Mouse (Mus musculus): ENCODE data around the gene Txn2. TPM values are rescaled to one million over a fixed set of nuclear protein-coding genes. Genes with fewer than 3 reads are reported as not detected.

Gene Txn2
- polyA plus RNA-seq, 1 experiment from 2014 or later = 259 TPM

DNA sequence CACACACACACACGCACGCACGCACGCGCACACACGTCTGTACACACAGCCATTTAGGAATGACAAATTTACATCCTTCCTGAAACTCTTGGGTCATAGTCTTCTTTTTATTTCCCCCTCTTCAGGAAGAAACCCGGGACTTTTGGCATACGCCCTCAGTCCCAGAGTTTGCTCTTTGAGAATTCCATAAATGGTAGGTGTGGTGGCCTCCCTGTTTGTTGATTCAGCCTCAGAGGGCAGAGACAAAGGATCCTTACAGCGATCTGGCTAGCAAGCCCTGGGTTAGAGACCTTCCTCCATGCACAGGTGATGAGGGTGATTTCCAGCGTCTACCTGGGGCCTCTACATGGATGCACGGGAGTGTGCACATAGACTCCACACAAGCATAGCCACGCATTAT is 9.4 kb downstream of the Txn2 start:
- Histone ChIP-seq H3K36me3 (peaks cover 57% of the 10 kb centered on the region), H3K4me2 (no peak overlapping the region), H3K27me3 (replicated peaks) (no peaks in the 10 kb centered on the region), H3K4me1 (no peaks in the 10 kb centered on the region), H3K27ac (peak overlapping the region; percentile 66), H3K9me3 (no peaks in the 10 kb centered on the region), H3K9ac (no peak overlapping the region), H3K4me3 (replicated peaks) (no peak overlapping the region)
- ATAC-seq (ENCODE audit: insufficient read depth, low FRiP score, low read depth) = no peak
- WGBS = 70% methylated on average over 12 of the region's 12 CpGs

DNA sequence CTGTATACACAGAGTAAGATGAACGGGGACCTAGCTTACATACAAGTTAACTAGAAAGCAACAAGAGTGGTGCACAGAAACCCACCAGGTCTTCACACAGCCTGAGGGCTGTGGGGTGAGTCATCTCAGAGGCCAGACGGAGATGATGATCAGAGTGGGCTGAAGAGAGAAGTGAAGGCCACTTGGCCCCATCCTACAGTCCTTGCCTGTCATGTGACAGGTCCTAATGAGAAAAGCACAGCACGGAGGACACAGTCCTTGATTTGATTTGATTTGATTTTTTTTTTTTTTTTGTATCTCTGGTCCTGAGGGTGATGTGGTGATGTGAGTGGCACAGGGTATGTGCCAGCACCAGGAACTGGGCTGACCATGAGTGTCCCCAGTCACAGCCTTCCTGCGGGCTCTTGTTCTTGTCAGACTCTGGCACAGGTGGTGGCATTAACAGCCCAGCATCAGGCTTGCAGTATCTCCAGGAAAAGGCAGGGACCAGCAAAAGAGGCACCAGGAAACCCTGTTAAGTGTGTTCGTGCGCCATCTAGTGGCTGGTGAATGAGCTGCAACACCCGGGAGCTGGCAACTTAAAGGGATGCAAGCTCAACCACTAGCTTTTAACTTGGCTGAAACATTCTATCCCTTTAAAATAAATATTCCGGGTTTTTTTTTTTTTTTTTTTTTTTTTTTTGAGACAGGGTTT is 11.8 kb downstream of the Txn2 start:
- Histone ChIP-seq H3K4me2 (no peak overlapping the region), H3K9me3 (no peaks in the 10 kb centered on the region), H3K4me1 (no peaks in the 10 kb centered on the region), H3K27me3 (replicated peaks) (no peaks in the 10 kb centered on the region), H3K27ac (no peak overlapping the region), H3K4me3 (replicated peaks) (no peak overlapping the region), H3K36me3 (peaks cover 42% of the 10 kb centered on the region), H3K9ac (no peak overlapping the region)
- 35% methylated on average over 8 of the region's 8 CpGs for WGBS
- ATAC-seq (ENCODE audit: insufficient read depth, low FRiP score, low read depth) = 0 out of 2 replicates have a peak, but pooled peaks have one; percentile 28

DNA sequence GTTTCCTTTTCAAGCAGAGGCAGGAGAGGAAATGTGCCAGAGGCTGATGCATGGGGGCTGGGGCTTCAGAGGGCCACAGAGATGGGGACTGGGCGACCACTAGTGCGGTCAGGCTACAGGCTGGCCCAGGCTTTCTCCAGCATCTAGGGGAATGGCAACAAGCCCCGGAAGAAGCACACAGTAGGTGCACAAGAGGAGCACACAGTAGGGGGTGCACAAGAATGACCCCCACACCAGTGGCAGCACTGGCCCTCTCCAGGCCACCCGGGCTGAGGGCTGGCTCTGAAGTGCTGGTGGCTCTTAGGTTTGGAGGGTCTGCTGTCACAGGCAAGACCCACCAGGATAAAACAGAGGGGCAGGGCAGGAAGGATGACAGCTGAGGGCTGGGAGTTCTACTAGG is 13.5 kb downstream of the Txn2 start:
- Histone ChIP-seq H3K4me2 (no peak overlapping the region), H3K27me3 (replicated peaks) (no peaks in the 10 kb centered on the region), H3K4me3 (replicated peaks) (no peak overlapping the region), H3K9me3 (no peaks in the 10 kb centered on the region), H3K4me1 (0 out of 2 replicates have a peak, but pooled peaks cover 7% of the 10 kb centered on the region), H3K27ac (no peak overlapping the region), H3K9ac (no peak overlapping the region), H3K36me3 (peaks cover 31% of the 10 kb centered on the region)
- WGBS = 94% methylated on average over 4 of the region's 4 CpGs
- ATAC-seq (ENCODE audit: insufficient read depth, low FRiP score, low read depth) = no peak

DNA sequence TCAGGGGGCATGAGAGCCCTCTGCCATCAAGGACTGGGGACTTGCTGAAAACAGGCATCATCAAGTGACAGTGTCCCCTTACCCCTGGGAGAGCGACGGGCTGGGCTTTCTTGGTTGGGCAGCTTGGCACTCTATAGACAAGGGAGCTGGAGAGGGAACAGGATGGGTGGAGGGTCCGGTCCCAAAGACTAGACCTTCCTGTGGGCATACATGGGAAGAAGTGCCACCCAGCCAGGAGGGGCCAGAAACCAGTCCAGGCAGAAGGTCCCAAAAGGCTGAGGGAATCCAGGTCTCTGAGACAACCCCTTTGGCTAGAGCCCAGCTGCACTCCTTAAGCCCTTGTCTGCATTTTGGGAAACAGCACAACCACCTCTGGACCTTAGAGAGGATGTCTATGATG is 14.3 kb downstream of the Txn2 start:
- peaks cover 30% of the 10 kb centered on the region for H3K36me3 ChIP-seq
- H3K27ac ChIP-seq = no peak overlapping the region
- no peaks in the 10 kb centered on the region for H3K27me3 ChIP-seq (replicated peaks)
- no peak overlapping the region for H3K4me3 ChIP-seq (replicated peaks)
- no peak overlapping the region for H3K4me2 ChIP-seq
- WGBS = 94% methylated on average over 3 of the region's 3 CpGs
- no peaks in the 10 kb centered on the region for H3K9me3 ChIP-seq
- H3K4me1 ChIP-seq = 0 out of 2 replicates have a peak, but pooled peaks cover 7% of the 10 kb centered on the region
- H3K9ac ChIP-seq = no peak overlapping the region
- ATAC-seq (ENCODE audit: insufficient read depth, low FRiP score, low read depth) = no peak

DNA sequence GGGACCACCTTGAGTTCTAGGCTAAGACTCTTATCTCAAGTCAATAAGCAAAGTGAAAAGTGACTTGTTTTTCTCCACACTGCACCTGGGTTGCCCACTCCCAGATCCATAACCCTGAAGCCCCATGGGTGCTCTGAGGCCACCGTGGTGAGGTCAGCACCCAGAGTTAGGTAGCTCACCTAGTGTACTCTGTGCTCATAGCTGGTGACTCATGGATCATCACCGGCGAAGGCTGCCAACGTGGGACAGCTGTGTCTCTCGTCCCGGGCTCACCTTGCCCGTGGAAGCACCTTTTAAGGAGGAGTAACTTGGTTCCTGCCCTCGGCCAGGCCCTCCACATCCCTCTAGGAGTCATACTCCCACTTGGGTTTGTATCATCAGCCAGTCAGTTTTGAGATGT is 15.8 kb downstream of the Txn2 start:
- no peak overlapping the region for H3K4me3 ChIP-seq (replicated peaks)
- no peak overlapping the region for H3K9ac ChIP-seq
- ATAC-seq (ENCODE audit: insufficient read depth, low FRiP score, low read depth) = no peak
- no peaks in the 10 kb centered on the region for H3K27me3 ChIP-seq (replicated peaks)
- H3K36me3 ChIP-seq = peaks cover 30% of the 10 kb centered on the region
- 64% methylated on average over 8 of the region's 8 CpGs for WGBS
- no peaks in the 10 kb centered on the region for H3K9me3 ChIP-seq
- no peak overlapping the region for H3K27ac ChIP-seq
- H3K4me2 ChIP-seq = no peak overlapping the region
- H3K4me1 ChIP-seq = 0 out of 2 replicates have a peak, but pooled peaks cover 7% of the 10 kb centered on the region

DNA sequence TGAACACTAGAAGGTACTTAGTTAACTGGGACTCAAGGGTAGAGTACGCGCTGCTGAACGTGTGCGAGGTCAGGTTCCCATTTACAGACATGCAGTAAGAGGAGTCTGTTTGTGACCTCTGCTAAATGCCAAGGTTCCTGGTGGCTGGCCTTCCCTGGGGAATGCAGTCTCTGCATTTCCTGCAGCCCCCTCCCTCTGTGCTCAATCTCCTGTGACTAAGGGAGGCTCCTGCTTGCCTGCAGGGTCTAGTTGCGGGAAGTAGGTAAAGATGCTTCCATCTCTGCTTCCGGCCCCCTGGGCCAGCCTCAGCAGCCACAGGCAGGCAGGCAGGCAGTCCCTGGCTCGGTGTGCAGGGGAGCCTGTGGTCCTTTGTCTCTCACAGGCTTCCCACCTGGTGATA is 16.2 kb downstream of the Txn2 start:
- Histone ChIP-seq H3K36me3 (peaks cover 28% of the 10 kb centered on the region), H3K9me3 (no peaks in the 10 kb centered on the region), H3K4me3 (replicated peaks) (no peak overlapping the region), H3K9ac (no peak overlapping the region), H3K4me2 (no peak overlapping the region), H3K27ac (no peak overlapping the region), H3K27me3 (replicated peaks) (no peaks in the 10 kb centered on the region), H3K4me1 (0 out of 2 replicates have a peak, but pooled peaks cover 7% of the 10 kb centered on the region)
- WGBS = 57% methylated on average over 7 of the region's 7 CpGs
- no peak for ATAC-seq (ENCODE audit: insufficient read depth, low FRiP score, low read depth)

DNA sequence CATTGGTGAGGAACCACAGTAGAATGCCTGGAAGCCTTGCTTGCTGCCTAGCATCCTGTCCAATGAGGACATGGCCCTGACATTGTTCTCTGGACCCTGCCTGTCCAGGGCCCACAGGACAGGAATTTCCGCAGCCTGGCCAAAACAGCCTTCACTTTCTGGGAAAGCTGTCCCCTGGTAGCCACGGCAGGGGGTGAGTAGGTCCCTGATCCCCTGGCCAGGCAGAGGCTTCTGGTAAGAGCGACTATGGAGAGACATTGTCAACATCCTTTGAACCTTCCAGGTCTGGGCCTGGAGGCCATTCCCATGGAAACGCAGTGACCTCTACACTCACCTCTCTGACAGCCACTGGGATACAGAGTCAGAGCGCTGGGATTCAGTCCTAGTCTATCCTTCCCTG is 16.8 kb downstream of the Txn2 start:
- no peak overlapping the region for H3K9ac ChIP-seq
- no peak overlapping the region for H3K4me2 ChIP-seq
- 0 out of 2 replicates have a peak overlapping the region, but pooled peaks have one; percentile 35 for H3K27ac ChIP-seq
- H3K27me3 ChIP-seq (replicated peaks) = no peaks in the 10 kb centered on the region
- no peak for ATAC-seq (ENCODE audit: insufficient read depth, low FRiP score, low read depth)
- no peaks in the 10 kb centered on the region for H3K9me3 ChIP-seq
- H3K4me1 ChIP-seq = peaks cover 11% of the 10 kb centered on the region; the same call in 1 of the 2 replicates
- H3K36me3 ChIP-seq = peaks cover 26% of the 10 kb centered on the region
- 50% methylated on average over 5 of the region's 5 CpGs for WGBS
- no peak overlapping the region for H3K4me3 ChIP-seq (replicated peaks)

DNA sequence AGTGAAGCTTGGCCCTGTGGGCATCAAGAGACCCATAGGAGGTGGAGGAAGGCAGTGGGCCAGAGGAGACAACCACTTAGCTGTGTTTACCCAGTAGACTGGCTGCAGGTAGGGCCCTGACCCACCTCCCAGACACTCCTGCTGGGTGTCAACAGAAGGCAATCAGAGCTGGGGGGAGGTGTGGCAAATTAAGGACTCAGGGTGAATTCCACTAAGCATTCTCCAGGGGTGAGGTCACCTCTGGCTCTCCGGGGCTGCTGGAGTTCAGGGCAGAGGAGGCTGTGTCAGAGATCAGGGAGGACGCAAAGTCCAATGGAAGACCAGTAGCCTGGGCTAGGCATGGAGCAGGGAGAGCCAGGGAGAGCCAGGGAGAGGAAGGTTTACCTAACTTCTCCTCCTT is 17.7 kb downstream of the Txn2 start:
- H3K9me3 ChIP-seq = no peaks in the 10 kb centered on the region
- no peak overlapping the region for H3K9ac ChIP-seq
- H3K27ac ChIP-seq = peak overlapping the region; percentile 44; the same call in 1 of the 2 replicates
- no peak overlapping the region for H3K4me3 ChIP-seq (replicated peaks)
- peak; percentile 71; the same call in 1 of the 2 replicates for ATAC-seq (ENCODE audit: insufficient read depth, low FRiP score, low read depth)
- peaks cover 23% of the 10 kb centered on the region for H3K36me3 ChIP-seq
- H3K4me1 ChIP-seq = peaks cover 20% of the 10 kb centered on the region
- H3K4me2 ChIP-seq = no peak overlapping the region
- H3K27me3 ChIP-seq (replicated peaks) = no peaks in the 10 kb centered on the region
- 11% methylated on average over 2 of the region's 2 CpGs for WGBS

DNA sequence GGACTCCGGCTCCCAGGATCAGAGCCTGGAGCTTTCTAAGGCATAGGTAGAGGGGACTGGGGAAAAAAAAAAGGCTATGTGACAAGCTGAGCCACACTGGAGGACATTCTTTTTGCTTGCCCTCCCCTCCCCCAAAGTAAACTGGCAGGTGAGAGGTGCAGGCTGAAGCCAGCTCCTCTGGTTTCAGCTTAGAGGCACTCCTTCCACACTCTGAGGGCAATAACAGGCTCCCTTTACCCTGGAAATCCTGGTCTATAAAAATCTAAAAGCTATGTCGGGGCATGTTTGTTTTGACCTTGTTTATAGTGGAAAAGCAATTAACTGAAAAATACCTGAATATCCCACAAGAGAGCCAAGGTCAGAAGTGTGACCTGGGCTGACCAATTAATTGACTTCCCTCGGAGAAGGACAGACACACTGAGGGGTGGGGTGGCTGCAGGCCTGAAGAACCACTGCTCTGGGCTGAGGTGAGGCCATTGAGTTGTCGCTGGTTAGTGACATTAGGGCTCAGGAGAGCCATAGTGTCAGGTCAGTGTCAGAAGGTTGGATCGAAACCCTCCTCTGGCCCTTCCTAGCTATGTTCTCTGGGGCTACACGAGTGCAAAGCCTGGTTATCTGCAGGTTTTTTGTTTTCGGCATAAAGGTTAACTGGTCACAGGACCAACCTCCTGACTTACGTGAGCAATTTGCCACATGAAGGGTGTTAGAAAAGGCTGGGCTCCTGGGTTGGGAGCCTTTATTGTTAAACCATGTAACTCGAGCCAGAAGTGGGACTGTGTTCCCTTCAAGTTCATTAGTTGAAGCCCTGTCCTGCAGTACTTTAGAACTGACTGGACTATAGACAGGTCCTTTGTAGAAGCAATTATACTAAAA is 20.9 kb downstream of the Txn2 start:
- Histone ChIP-seq H3K4me3 (replicated peaks) (no peak overlapping the region), H3K27ac (peak overlapping the region; percentile 90), H3K27me3 (replicated peaks) (no peaks in the 10 kb centered on the region), H3K4me1 (peaks cover 40% of the 10 kb centered on the region), H3K9me3 (no peaks in the 10 kb centered on the region), H3K36me3 (no peaks in the 10 kb centered on the region), H3K4me2 (no peak overlapping the region; the same call in 1 of the 2 replicates), H3K9ac (no peak overlapping the region)
- WGBS = 51% methylated on average over 9 of the region's 9 CpGs
- peak; percentile 23; the same call in 1 of the 2 replicates for ATAC-seq (ENCODE audit: insufficient read depth, low FRiP score, low read depth)

DNA sequence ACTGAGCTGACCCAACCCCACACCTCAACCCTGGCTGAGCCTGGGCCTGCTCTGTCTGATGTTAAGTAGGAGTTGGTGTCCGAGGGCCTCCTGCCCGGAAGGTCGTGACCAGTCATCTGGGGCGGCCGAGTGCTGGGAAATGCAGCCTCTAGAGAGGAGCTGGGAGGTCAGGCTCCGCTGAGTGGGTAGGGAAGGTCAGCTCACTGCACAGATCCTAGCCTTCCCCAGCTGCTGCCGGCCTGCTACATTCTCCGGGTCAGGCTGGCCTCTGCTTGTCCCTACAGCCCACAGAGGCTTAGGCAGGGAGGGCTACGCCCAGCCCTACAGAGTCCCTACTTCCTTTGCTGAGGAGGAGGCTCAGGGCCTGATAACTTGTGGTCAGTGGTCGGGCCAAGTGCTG is 22.3 kb downstream of the Txn2 start:
- Histone ChIP-seq H3K4me2 (no peak overlapping the region), H3K27me3 (replicated peaks) (no peaks in the 10 kb centered on the region), H3K4me1 (peaks cover 40% of the 10 kb centered on the region), H3K9ac (no peak overlapping the region), H3K27ac (peak overlapping the region; percentile 90; the same call in 1 of the 2 replicates), H3K9me3 (no peaks in the 10 kb centered on the region), H3K4me3 (replicated peaks) (no peak overlapping the region), H3K36me3 (no peaks in the 10 kb centered on the region)
- ATAC-seq (ENCODE audit: insufficient read depth, low FRiP score, low read depth) = no peak
- 51% methylated on average over 10 of the region's 10 CpGs for WGBS

DNA sequence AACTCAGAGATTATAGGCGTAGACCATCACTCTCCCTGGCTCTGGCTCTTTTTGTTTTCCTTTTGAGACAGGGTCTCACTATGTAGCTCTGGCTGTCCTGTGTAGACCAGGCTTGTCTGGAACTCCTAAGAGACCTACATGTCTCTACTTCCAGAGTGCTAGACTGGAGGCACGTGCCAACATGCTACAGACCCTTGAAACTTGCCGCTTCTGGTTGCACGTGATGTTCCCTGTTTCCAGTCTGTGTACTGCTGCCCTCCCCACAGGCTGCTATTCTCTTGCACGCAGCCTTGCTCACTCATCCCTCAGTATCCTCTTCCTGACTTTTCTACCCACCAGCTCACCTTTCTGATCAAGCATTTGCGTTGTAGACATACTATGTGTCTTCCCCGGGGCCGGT is 22.7 kb downstream of the Txn2 start:
- Histone ChIP-seq H3K9me3 (no peaks in the 10 kb centered on the region), H3K27me3 (replicated peaks) (no peaks in the 10 kb centered on the region), H3K4me2 (no peak overlapping the region; the same call in 1 of the 2 replicates), H3K27ac (peak overlapping the region; percentile 90), H3K4me3 (replicated peaks) (no peak overlapping the region), H3K36me3 (no peaks in the 10 kb centered on the region), H3K9ac (no peak overlapping the region), H3K4me1 (peaks cover 37% of the 10 kb centered on the region)
- WGBS = 79% methylated on average over 8 of the region's 8 CpGs
- ATAC-seq (ENCODE audit: insufficient read depth, low FRiP score, low read depth) = no peak

Data from stomach, embryonic 15.5 days (tissue).